In the genomic region with DNA sequence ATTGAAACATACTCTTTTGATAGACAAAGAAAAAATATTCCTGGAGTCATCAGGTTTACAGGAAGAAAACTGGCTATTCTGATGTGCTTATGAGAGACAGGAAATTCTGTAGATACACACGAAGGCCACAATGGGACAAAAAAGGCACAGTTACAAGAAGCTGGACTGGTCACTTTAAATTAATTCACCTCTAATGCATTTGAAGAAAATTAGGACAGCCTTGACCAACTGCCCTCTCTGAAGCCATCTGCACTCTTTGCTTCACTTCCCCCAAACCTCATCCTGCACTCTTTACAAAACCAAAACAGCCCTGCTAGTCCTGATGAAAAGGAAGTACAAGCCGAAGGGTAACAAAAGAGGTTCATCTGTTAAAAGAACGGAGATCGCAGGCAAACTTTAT, we compare ENCODE assay signal across 14 mouse cellular contexts.
"Had no signal": no experiment of that assay in that cellular context is flagged by ENCODE, and none has a peak within 500 bp of the region (broad histone marks: within the 10 kb centered on the region; RNA-seq: fewer than 3 reads in every experiment).

No protein-coding gene starts in this region.

- ATAC-seq: liver, embryonic 12.5 days had no signal

- H3K27me3 ChIP-seq: limb, embryonic 15.5 days; liver, embryonic 12.5 days; neural tube, embryonic 15.5 days; stomach, embryonic 15.5 days had no signal

- DNase-seq: kidney, postnatal 14 days; layer of hippocampus, postnatal 36 days; lung, embryonic 14.5 days; lung, postnatal 10 days; lung, postnatal 4 days; midbrain, embryonic 14.5 days; right cerebral cortex, postnatal 14 days; thymus, postnatal 36 days had no signal

- H3K4me1 ChIP-seq: limb, embryonic 15.5 days; liver, embryonic 12.5 days; midbrain, embryonic 10.5 days; neural tube, embryonic 15.5 days; stomach, embryonic 15.5 days had no signal

- H3K27ac ChIP-seq: limb, embryonic 15.5 days; liver, embryonic 12.5 days; midbrain, embryonic 10.5 days; neural tube, embryonic 15.5 days; stomach, embryonic 15.5 days had no signal

- H3K4me3 ChIP-seq: limb, embryonic 15.5 days; liver, embryonic 12.5 days; midbrain, embryonic 10.5 days; myocyte; neural tube, embryonic 15.5 days; stomach, embryonic 15.5 days had no signal

- H3K36me3 ChIP-seq: limb, embryonic 15.5 days; liver, embryonic 12.5 days; midbrain, embryonic 10.5 days; neural tube, embryonic 15.5 days; stomach, embryonic 15.5 days had no signal

- H3K9me3 ChIP-seq: limb, embryonic 15.5 days; liver, embryonic 12.5 days; midbrain, embryonic 10.5 days; neural tube, embryonic 15.5 days; stomach, embryonic 15.5 days had no signal
